Mouse (Mus musculus): Measurements from ENCODE around the gene Pold4.

- no peak for TF ChIP-seq POLR2A (IDR thresholded peaks at IDR 0.05; ENCODE audit: extremely low read depth, insufficient read depth, low read length)
- no peak for TF ChIP-seq CTCF (IDR thresholded peaks at IDR 0.05; ENCODE audit: low read depth, low read length)
Measured at GRCm38 (mm10) chr19:4220416-4220815, 11.3 kb upstream of the Pold4 start.

All from liver, adult 2 months (tissue).